ENCODE assay signal across 8 mouse cellular contexts in the genomic region with DNA sequence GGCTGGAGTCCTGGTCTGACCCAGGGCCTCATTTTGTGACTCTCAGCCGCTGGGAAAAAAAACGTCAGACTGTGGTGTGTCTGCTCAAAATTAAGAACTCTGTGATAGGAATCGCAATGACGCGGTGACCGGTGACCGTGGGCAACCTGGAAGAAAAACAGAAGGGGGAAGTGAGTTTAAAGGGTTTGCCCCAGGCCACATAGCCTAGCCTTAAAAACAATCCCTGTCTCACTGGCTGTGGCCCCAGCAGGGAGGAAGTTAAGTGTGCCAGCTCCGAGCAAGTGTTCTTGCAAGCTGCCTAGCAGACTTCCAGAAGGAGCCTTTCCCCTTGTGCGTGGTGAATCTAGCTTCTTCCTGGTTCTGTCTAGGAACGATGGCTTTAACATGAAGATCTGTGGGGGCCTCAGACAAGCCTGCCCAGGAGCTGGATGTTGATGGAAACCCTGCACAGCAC. TPM values are rescaled to one million over a fixed set of nuclear protein-coding genes. Genes with fewer than 3 reads are reported as not detected.
DNase-seq lines count a peak whose midpoint lies in the region; ATAC-seq and TF ChIP-seq lines count a peak whose summit lies in the region.

No protein-coding gene starts in this region.

- H3K4me1 ChIP-seq in kidney, adult 2 months (ENCODE audit: control insufficient read depth, insufficient read depth, low read length), result no peaks in the 10 kb centered on the region

- no peak for TF ChIP-seq POLR2A in kidney, adult 2 months (IDR thresholded peaks at IDR 0.05; ENCODE audit: low read depth, low read length)

- ATAC-seq in inflammation-experienced regulatory T-cells, adult 6 months, result no peak

- 38% methylated on average over 10 of the region's 10 CpGs for WGBS in kidney, adult 2 months

- H3K27me3 ChIP-seq in kidney, adult 2 months (replicated peaks; ENCODE audit: control insufficient read depth, insufficient read depth, low read length), result no peaks in the 10 kb centered on the region

- H3K4me3 ChIP-seq in kidney, adult 2 months (ENCODE audit: insufficient read depth, low read depth, low read length), result no peak overlapping the region

- no peaks in the 10 kb centered on the region for H3K36me3 ChIP-seq in kidney, adult 2 months (ENCODE audit: control insufficient read depth, insufficient read depth, low read length)

- peak; percentile 94 for DNase-seq in heart, adult 11 months
- no peak for DNase-seq in heart, postnatal 4 days
- DNase-seq in urinary bladder, postnatal 14 days (ENCODE audit: low spot score), result peak; percentile 20
- no peak for DNase-seq in urinary bladder, postnatal 25 days (ENCODE audit: low spot score)
- DNase-seq in kidney, adult 2 months, result peak; percentile 10
- DNase-seq in lung, postnatal 10 days, result peak; percentile 38
- DNase-seq in right cerebral cortex, postnatal 36 days (ENCODE audit: low spot score in 2 of 2), result no peak

- no peak for TF ChIP-seq CTCF in kidney, adult 2 months (conservative IDR thresholded peaks at IDR 0.05; ENCODE audit: insufficient read depth, insufficient read length, low read depth, low read length)

- no peak overlapping the region for H3K27ac ChIP-seq in kidney, adult 2 months (ENCODE audit: insufficient read depth, low read depth, low read length)

RNA-seq across cellular contexts. Expression of a gene that starts 49.0 kb away (rescaled TPM):
- total RNA-seq in heart, postnatal 4 days (2021), result 10 to 100 TPM; 20.3 to 20.6 TPM
- 8.9 and 9.1 TPM in 2 replicates for polyA plus RNA-seq in kidney, adult 2 months (2012; rRNA removed)
- polyA plus RNA-seq in inflammation-experienced regulatory T-cells, adult 6 months (2017; shearing (Covaris generic)), result 10 to 100 TPM in 1 of 3 experiments, 1 to 10 TPM in 2; 4.1 to 11.9 (median 7.2) TPM

Comparison
In these comparisons a context has a peak if more than half of its experiments do, and no peak if none do; other contexts are left out.
1. DNase-seq: peak in heart, adult 11 months (single experiment), urinary bladder, postnatal 14 days (single experiment), kidney, adult 2 months (single experiment) and lung, postnatal 10 days (single experiment); none in heart, postnatal 4 days (single experiment), urinary bladder, postnatal 25 days (single experiment) and right cerebral cortex, postnatal 36 days (0 of 2).